Mouse (Mus musculus): ENCODE data around the gene Fam71e1. TPM values are rescaled to one million over a fixed set of nuclear protein-coding genes. Genes with fewer than 3 reads are reported as not detected.
A peak's percentile ranks its signal among the peaks of the same experiment; 100 is the strongest.

The Fam71e1 gene
- polyA plus RNA-seq, 1 experiment from 2014 or later, result 28.6 TPM

GRCm38 (mm10) chr7:44469677-44470675 lies 26.4 kb upstream of the Fam71e1 start:
- H3K27ac ChIP-seq (replicated peaks; ENCODE audit: low read depth, low read length), result peak overlapping the region; percentile 93; the same call in 1 of the 2 replicates
- ATAC-seq (ENCODE audit: low FRiP score, low TSS enrichment) (no peak), DNase-seq (no peak)
- H3K4me3 ChIP-seq (replicated peaks; ENCODE audit: low read depth, low read length), result no peak overlapping the region
- H3K9ac ChIP-seq (replicated peaks; ENCODE audit: low read length), result no peak overlapping the region
- no peaks in the 10 kb centered on the region for H3K9me3 ChIP-seq (ENCODE audit: control insufficient read depth, low read length)
- H3K27me3 ChIP-seq (ENCODE audit: control insufficient read depth, insufficient read depth, low read length), result no peaks in the 10 kb centered on the region
- H3K4me1 ChIP-seq (ENCODE audit: control insufficient read depth, insufficient read depth, low read length), result peaks cover 41% of the 10 kb centered on the region
- peaks cover 3% of the 10 kb centered on the region; the same call in 1 of the 2 replicates for H3K36me3 ChIP-seq (ENCODE audit: control insufficient read depth, insufficient read depth, low read length)
- H3K4me2 ChIP-seq (ENCODE audit: low read length), result no peak overlapping the region
- WGBS, result 90% methylated on average over 16 of the region's 16 CpGs

GRCm38 (mm10) chr7:44470696-44471612 lies 25.4 kb upstream of the Fam71e1 start:
- Histone ChIP-seq H3K4me1 (ENCODE audit: control insufficient read depth, insufficient read depth, low read length) (peaks cover 35% of the 10 kb centered on the region), H3K9ac (replicated peaks; ENCODE audit: low read length) (no peak overlapping the region), H3K27me3 (ENCODE audit: control insufficient read depth, insufficient read depth, low read length) (no peaks in the 10 kb centered on the region), H3K9me3 (ENCODE audit: control insufficient read depth, low read length) (no peaks in the 10 kb centered on the region), H3K4me3 (replicated peaks; ENCODE audit: low read depth, low read length) (no peak overlapping the region), H3K36me3 (ENCODE audit: control insufficient read depth, insufficient read depth, low read length) (no peaks in the 10 kb centered on the region), H3K4me2 (ENCODE audit: low read length) (no peak overlapping the region), H3K27ac (replicated peaks; ENCODE audit: low read depth, low read length) (no peak overlapping the region)
- DNase-seq (no peak), ATAC-seq (ENCODE audit: low FRiP score, low TSS enrichment) (no peak)
- WGBS, result 89% methylated on average over 16 of the region's 16 CpGs

GRCm38 (mm10) chr7:44471880-44472557 lies 24.4 kb upstream of the Fam71e1 start:
- peaks cover 35% of the 10 kb centered on the region for H3K4me1 ChIP-seq (ENCODE audit: control insufficient read depth, insufficient read depth, low read length)
- no peak overlapping the region for H3K4me2 ChIP-seq (ENCODE audit: low read length)
- ATAC-seq (ENCODE audit: low FRiP score, low TSS enrichment) (no peak), DNase-seq (no peak)
- 37% methylated on average over 6 of the region's 6 CpGs for WGBS
- no peaks in the 10 kb centered on the region for H3K36me3 ChIP-seq (ENCODE audit: control insufficient read depth, insufficient read depth, low read length)
- no peaks in the 10 kb centered on the region for H3K9me3 ChIP-seq (ENCODE audit: control insufficient read depth, low read length)
- no peak overlapping the region for H3K9ac ChIP-seq (replicated peaks; ENCODE audit: low read length)
- H3K4me3 ChIP-seq (replicated peaks; ENCODE audit: low read depth, low read length), result no peak overlapping the region
- no peak overlapping the region; the same call in 1 of the 2 replicates for H3K27ac ChIP-seq (replicated peaks; ENCODE audit: low read depth, low read length)
- peaks cover 4% of the 10 kb centered on the region; the same call in 1 of the 2 replicates for H3K27me3 ChIP-seq (ENCODE audit: control insufficient read depth, insufficient read depth, low read length)

- no peak for ATAC-seq (ENCODE audit: low FRiP score, low TSS enrichment)
- peaks cover 33% of the 10 kb centered on the region for H3K4me1 ChIP-seq (ENCODE audit: control insufficient read depth, insufficient read depth, low read length)
- H3K27me3 ChIP-seq (ENCODE audit: control insufficient read depth, insufficient read depth, low read length), result peaks cover 7% of the 10 kb centered on the region; the same call in 1 of the 2 replicates
- no peak overlapping the region for H3K27ac ChIP-seq (replicated peaks; ENCODE audit: low read depth, low read length)
- H3K9me3 ChIP-seq (ENCODE audit: control insufficient read depth, low read length), result no peaks in the 10 kb centered on the region
- 12% methylated on average over 1 of the region's 1 CpGs for WGBS
- H3K36me3 ChIP-seq (ENCODE audit: control insufficient read depth, insufficient read depth, low read length), result no peaks in the 10 kb centered on the region
- H3K4me2 ChIP-seq (ENCODE audit: low read length), result no peak overlapping the region
- H3K4me3 ChIP-seq (replicated peaks; ENCODE audit: low read depth, low read length), result no peak overlapping the region
- H3K9ac ChIP-seq (replicated peaks; ENCODE audit: low read length), result no peak overlapping the region
- no peak for DNase-seq
Observed at GRCm38 (mm10) chr7:44472558-44472885, 23.9 kb upstream of the Fam71e1 start.

- H3K27ac ChIP-seq (replicated peaks; ENCODE audit: low read depth, low read length), result 0 out of 2 replicates have a peak overlapping the region, but pooled peaks have one; percentile 17
Observed at GRCm38 (mm10) chr7:44472961-44473646, 23.3 kb upstream of the Fam71e1 start.

GRCm38 (mm10) chr7:44474419-44474818 lies 22.0 kb upstream of the Fam71e1 start:
- no peak overlapping the region for H3K4me3 ChIP-seq (replicated peaks; ENCODE audit: low read depth, low read length)
- peaks cover 21% of the 10 kb centered on the region for H3K4me1 ChIP-seq (ENCODE audit: control insufficient read depth, insufficient read depth, low read length)
- H3K9me3 ChIP-seq (ENCODE audit: control insufficient read depth, low read length), result no peaks in the 10 kb centered on the region
- DNase-seq, result peak; percentile 69
- no peak overlapping the region; the same call in 1 of the 2 replicates for H3K9ac ChIP-seq (replicated peaks; ENCODE audit: low read length)
- H3K27me3 ChIP-seq (ENCODE audit: control insufficient read depth, insufficient read depth, low read length), result peaks cover 15% of the 10 kb centered on the region; the same call in 1 of the 2 replicates
- no peak overlapping the region for H3K4me2 ChIP-seq (ENCODE audit: low read length)
- H3K27ac ChIP-seq (replicated peaks; ENCODE audit: low read depth, low read length), result peak overlapping the region; percentile 60
- WGBS, result 14% methylated on average over 4 of the region's 4 CpGs
- ATAC-seq (ENCODE audit: low FRiP score, low TSS enrichment), result peak; percentile 66
- H3K36me3 ChIP-seq (ENCODE audit: control insufficient read depth, insufficient read depth, low read length), result no peaks in the 10 kb centered on the region

More at GRCm38 (mm10) chr7:44472961-44473646, 23.3 kb upstream of the Fam71e1 start:
- ATAC-seq (ENCODE audit: low FRiP score, low TSS enrichment), result no peak
- Histone ChIP-seq H3K4me2 (ENCODE audit: low read length) (no peak overlapping the region), H3K27me3 (ENCODE audit: control insufficient read depth, insufficient read depth, low read length) (peaks cover 13% of the 10 kb centered on the region; the same call in 1 of the 2 replicates), H3K4me3 (replicated peaks; ENCODE audit: low read depth, low read length) (no peak overlapping the region), H3K36me3 (ENCODE audit: control insufficient read depth, insufficient read depth, low read length) (no peaks in the 10 kb centered on the region), H3K4me1 (ENCODE audit: control insufficient read depth, insufficient read depth, low read length) (peaks cover 33% of the 10 kb centered on the region), H3K9me3 (ENCODE audit: control insufficient read depth, low read length) (no peaks in the 10 kb centered on the region), H3K9ac (replicated peaks; ENCODE audit: low read length) (no peak overlapping the region)
- DNase-seq, result no peak
- WGBS, result 63% methylated on average over 9 of the region's 9 CpGs

- peaks cover 17% of the 10 kb centered on the region for H3K4me1 ChIP-seq (ENCODE audit: control insufficient read depth, insufficient read depth, low read length)
- 39% methylated on average over 5 of the region's 5 CpGs for WGBS
- H3K9ac ChIP-seq (replicated peaks; ENCODE audit: low read length), result no peak overlapping the region
- peaks cover 16% of the 10 kb centered on the region; the same call in 1 of the 2 replicates for H3K27me3 ChIP-seq (ENCODE audit: control insufficient read depth, insufficient read depth, low read length)
- no peaks in the 10 kb centered on the region for H3K36me3 ChIP-seq (ENCODE audit: control insufficient read depth, insufficient read depth, low read length)
- H3K4me2 ChIP-seq (ENCODE audit: low read length), result no peak overlapping the region
- DNase-seq, result no peak
- H3K9me3 ChIP-seq (ENCODE audit: control insufficient read depth, low read length), result no peaks in the 10 kb centered on the region
- H3K4me3 ChIP-seq (replicated peaks; ENCODE audit: low read depth, low read length), result no peak overlapping the region
- 0 out of 2 replicates have a peak, but pooled peaks have one; percentile 9 for ATAC-seq (ENCODE audit: low FRiP score, low TSS enrichment)
- peak overlapping the region; percentile 60 for H3K27ac ChIP-seq (replicated peaks; ENCODE audit: low read depth, low read length)
Observed at GRCm38 (mm10) chr7:44475046-44475614, 21.3 kb upstream of the Fam71e1 start.
